Mouse (Mus musculus): ENCODE results near the gene 4930503B20Rik. TPM values are rescaled to one million over a fixed set of nuclear protein-coding genes. Genes with fewer than 3 reads are reported as not detected.

Gene 4930503B20Rik
- polyA plus RNA-seq (2014; fragmentation: Nextera tagmentation; extraction: Ambion mirVana) = not detected in 2 replicates

GRCm38 (mm10) chr3:146651217-146651616, at the start of gene 4930503B20Rik:
Gene 4930503B20Rik, minus strand, starts transcription at chr3:146651317.
- WGBS = 82% methylated on average over 3 of the region's 3 CpGs

GRCm38 (mm10) chr3:146700051-146700450, 48.9 kb upstream of the 4930503B20Rik start:
- no peaks in the 10 kb centered on the region for H3K36me3 ChIP-seq (ENCODE audit: insufficient read depth)
- no peaks in the 10 kb centered on the region for H3K4me1 ChIP-seq (ENCODE audit: insufficient read depth)
- H3K4me3 ChIP-seq (ENCODE audit: low read depth, low read length) = no peak overlapping the region
- 58% methylated on average over 11 of the region's 11 CpGs for WGBS
- ATAC-seq (ENCODE audit: insufficient read depth) = no peak
- TF ChIP-seq CTCF (IDR thresholded peaks at IDR 0.05; ENCODE audit: low read depth) = no peak
- H3K4me2 ChIP-seq = peak overlapping the region; percentile 29
- H3K9me3 ChIP-seq (ENCODE audit: low read depth, low read length) = no peaks in the 10 kb centered on the region
- no peak overlapping the region for H3K27ac ChIP-seq (ENCODE audit: low read depth)
- DNase-seq = no peak
- H3K9ac ChIP-seq = no peak overlapping the region
- H3K27me3 ChIP-seq (ENCODE audit: insufficient read depth, low read length) = no peaks in the 10 kb centered on the region

More at GRCm38 (mm10) chr3:146651217-146651616, at the start of gene 4930503B20Rik:
- H3K9ac ChIP-seq = no peak within 1 kb of the TSS
- H3K4me2 ChIP-seq = no peak within 1 kb of the TSS
- TF ChIP-seq CTCF (IDR thresholded peaks at IDR 0.05; ENCODE audit: low read depth) = no peak
- ATAC-seq (ENCODE audit: insufficient read depth) (no peak), DNase-seq (no peak)
- no peaks in the 10 kb centered on the region for H3K27me3 ChIP-seq (ENCODE audit: insufficient read depth, low read length)
- H3K27ac ChIP-seq (ENCODE audit: low read depth) = no peak within 1 kb of the TSS
- no peaks in the 10 kb centered on the region for H3K36me3 ChIP-seq (ENCODE audit: insufficient read depth)
- no peak within 1 kb of the TSS for H3K4me3 ChIP-seq (ENCODE audit: low read depth, low read length)
- no peaks in the 10 kb centered on the region for H3K4me1 ChIP-seq (ENCODE audit: insufficient read depth)
- no peaks in the 10 kb centered on the region for H3K9me3 ChIP-seq (ENCODE audit: low read depth, low read length)

- ATAC-seq (ENCODE audit: insufficient read depth) = no peak
Measured at GRCm38 (mm10) chr3:146698982-146699381, 47.9 kb upstream of the 4930503B20Rik start.

GRCm38 (mm10) chr3:146692547-146692946, 41.4 kb upstream of the 4930503B20Rik start:
- ATAC-seq (ENCODE audit: insufficient read depth) = no peak
- Histone ChIP-seq H3K4me1 (ENCODE audit: insufficient read depth) (no peaks in the 10 kb centered on the region), H3K9ac (no peak overlapping the region), H3K27ac (ENCODE audit: low read depth) (no peak overlapping the region), H3K4me3 (ENCODE audit: low read depth, low read length) (no peak overlapping the region), H3K9me3 (ENCODE audit: low read depth, low read length) (no peaks in the 10 kb centered on the region), H3K4me2 (no peak overlapping the region), H3K36me3 (ENCODE audit: insufficient read depth) (no peaks in the 10 kb centered on the region), H3K27me3 (ENCODE audit: insufficient read depth, low read length) (no peaks in the 10 kb centered on the region)
- no peak for TF ChIP-seq CTCF (IDR thresholded peaks at IDR 0.05; ENCODE audit: low read depth)
- 79% methylated on average over 5 of the region's 5 CpGs for WGBS
- no peak for DNase-seq

More at GRCm38 (mm10) chr3:146698982-146699381, 47.9 kb upstream of the 4930503B20Rik start:
- DNase-seq = peak; percentile 22
- no peaks in the 10 kb centered on the region for H3K9me3 ChIP-seq (ENCODE audit: low read depth, low read length)
- H3K27me3 ChIP-seq (ENCODE audit: insufficient read depth, low read length) = no peaks in the 10 kb centered on the region
- 40% methylated on average over 11 of the region's 11 CpGs for WGBS
- H3K27ac ChIP-seq (ENCODE audit: low read depth) = no peak overlapping the region
- H3K9ac ChIP-seq = no peak overlapping the region
- no peak overlapping the region for H3K4me2 ChIP-seq
- H3K36me3 ChIP-seq (ENCODE audit: insufficient read depth) = no peaks in the 10 kb centered on the region
- H3K4me3 ChIP-seq (ENCODE audit: low read depth, low read length) = no peak overlapping the region
- no peaks in the 10 kb centered on the region for H3K4me1 ChIP-seq (ENCODE audit: insufficient read depth)
- TF ChIP-seq CTCF (IDR thresholded peaks at IDR 0.05; ENCODE audit: low read depth) = no peak

- H3K9ac ChIP-seq = no peak overlapping the region
- no peaks in the 10 kb centered on the region for H3K36me3 ChIP-seq (ENCODE audit: insufficient read depth)
- H3K27ac ChIP-seq (ENCODE audit: low read depth) = no peak overlapping the region
- TF ChIP-seq CTCF (IDR thresholded peaks at IDR 0.05; ENCODE audit: low read depth) = no peak
- ATAC-seq (ENCODE audit: insufficient read depth) (no peak), DNase-seq (no peak)
- no peaks in the 10 kb centered on the region for H3K9me3 ChIP-seq (ENCODE audit: low read depth, low read length)
- no peaks in the 10 kb centered on the region for H3K27me3 ChIP-seq (ENCODE audit: insufficient read depth, low read length)
- no peak overlapping the region for H3K4me3 ChIP-seq (ENCODE audit: low read depth, low read length)
- H3K4me2 ChIP-seq = no peak overlapping the region
- H3K4me1 ChIP-seq (ENCODE audit: insufficient read depth) = peaks cover 5% of the 10 kb centered on the region; the same call in 1 of the 2 replicates
- WGBS = 82% methylated on average over 4 of the region's 4 CpGs
Measured at GRCm38 (mm10) chr3:146687121-146687725, 36.1 kb upstream of the 4930503B20Rik start.

- no peaks in the 10 kb centered on the region for H3K9me3 ChIP-seq (ENCODE audit: low read depth, low read length)
- H3K9ac ChIP-seq = no peak overlapping the region
- no peaks in the 10 kb centered on the region for H3K27me3 ChIP-seq (ENCODE audit: insufficient read depth, low read length)
- H3K4me3 ChIP-seq (ENCODE audit: low read depth, low read length) = no peak overlapping the region
- no peak overlapping the region for H3K27ac ChIP-seq (ENCODE audit: low read depth)
- DNase-seq = no peak
- peaks cover 5% of the 10 kb centered on the region; the same call in 1 of the 2 replicates for H3K4me1 ChIP-seq (ENCODE audit: insufficient read depth)
- H3K4me2 ChIP-seq = no peak overlapping the region
- 80% methylated on average over 8 of the region's 8 CpGs for WGBS
- no peaks in the 10 kb centered on the region for H3K36me3 ChIP-seq (ENCODE audit: insufficient read depth)
- ATAC-seq (ENCODE audit: insufficient read depth) = no peak
- no peak for TF ChIP-seq CTCF (IDR thresholded peaks at IDR 0.05; ENCODE audit: low read depth)
Measured at GRCm38 (mm10) chr3:146686428-146686827, 35.3 kb upstream of the 4930503B20Rik start.

- Histone ChIP-seq H3K4me1 (ENCODE audit: insufficient read depth) (peaks cover 5% of the 10 kb centered on the region; the same call in 1 of the 2 replicates), H3K27ac (ENCODE audit: low read depth) (no peak within 1 kb of the TSS), H3K4me2 (peak within 1 kb of the TSS; percentile 94), H3K9ac (peak within 1 kb of the TSS; percentile 64), H3K4me3 (ENCODE audit: low read depth, low read length) (peak within 1 kb of the TSS; percentile 42), H3K36me3 (ENCODE audit: insufficient read depth) (no peaks in the 10 kb centered on the region), H3K9me3 (ENCODE audit: low read depth, low read length) (no peaks in the 10 kb centered on the region), H3K27me3 (ENCODE audit: insufficient read depth, low read length) (no peaks in the 10 kb centered on the region)
- WGBS = 2% methylated on average over 50 of the region's 50 CpGs
- ATAC-seq (ENCODE audit: insufficient read depth) = peak; percentile 94
- TF ChIP-seq CTCF (IDR thresholded peaks at IDR 0.05; ENCODE audit: low read depth) = no peak
- peak; percentile 88 for DNase-seq
Measured at GRCm38 (mm10) chr3:146684811-146685675, 33.9 kb upstream of the 4930503B20Rik start, which contains the start of gene Samd13. Gene Samd13, minus strand, starts transcription at chr3:146685592.
